Mouse (Mus musculus): Measurements from ENCODE around the gene Prkd2. TPM values are rescaled to one million over a fixed set of nuclear protein-coding genes. Genes with fewer than 3 reads are reported as not detected.
A peak's percentile ranks its signal among the peaks of the same experiment; 100 is the strongest.

The Prkd2 gene
- polyA plus RNA-seq, 1 experiment from 2014 or later = 8.8 TPM

GRCm38 (mm10) chr7:16830449-16830848 lies 12.3 kb upstream of the Prkd2 start:
- H3K27me3 ChIP-seq = no peaks in the 10 kb centered on the region
- no peak for ATAC-seq (ENCODE audit: low FRiP score)

GRCm38 (mm10) chr7:16837916-16838803 lies 4.5 kb upstream of the Prkd2 start:
- H3K27me3 ChIP-seq = no peaks in the 10 kb centered on the region
- H3K4me2 ChIP-seq (replicated peaks) = no peak overlapping the region
- no peak overlapping the region for H3K9ac ChIP-seq
- ATAC-seq (ENCODE audit: low FRiP score) = no peak
- H3K4me3 ChIP-seq = no peak overlapping the region
- peaks cover 73% of the 10 kb centered on the region for H3K36me3 ChIP-seq
- peaks cover 7% of the 10 kb centered on the region for H3K4me1 ChIP-seq
- H3K27ac ChIP-seq = no peak overlapping the region
- H3K9me3 ChIP-seq (replicated peaks) = no peaks in the 10 kb centered on the region
- 94% methylated on average over 18 of the region's 18 CpGs for WGBS

More at GRCm38 (mm10) chr7:16830449-16830848, 12.3 kb upstream of the Prkd2 start:
- Histone ChIP-seq H3K4me2 (replicated peaks) (no peak overlapping the region), H3K9me3 (replicated peaks) (no peaks in the 10 kb centered on the region), H3K36me3 (peaks cover 98% of the 10 kb centered on the region), H3K4me1 (peaks cover 4% of the 10 kb centered on the region; the same call in 1 of the 2 replicates), H3K27ac (no peak overlapping the region), H3K9ac (no peak overlapping the region), H3K4me3 (no peak overlapping the region)
- 86% methylated on average over 9 of the region's 9 CpGs for WGBS

DNA sequence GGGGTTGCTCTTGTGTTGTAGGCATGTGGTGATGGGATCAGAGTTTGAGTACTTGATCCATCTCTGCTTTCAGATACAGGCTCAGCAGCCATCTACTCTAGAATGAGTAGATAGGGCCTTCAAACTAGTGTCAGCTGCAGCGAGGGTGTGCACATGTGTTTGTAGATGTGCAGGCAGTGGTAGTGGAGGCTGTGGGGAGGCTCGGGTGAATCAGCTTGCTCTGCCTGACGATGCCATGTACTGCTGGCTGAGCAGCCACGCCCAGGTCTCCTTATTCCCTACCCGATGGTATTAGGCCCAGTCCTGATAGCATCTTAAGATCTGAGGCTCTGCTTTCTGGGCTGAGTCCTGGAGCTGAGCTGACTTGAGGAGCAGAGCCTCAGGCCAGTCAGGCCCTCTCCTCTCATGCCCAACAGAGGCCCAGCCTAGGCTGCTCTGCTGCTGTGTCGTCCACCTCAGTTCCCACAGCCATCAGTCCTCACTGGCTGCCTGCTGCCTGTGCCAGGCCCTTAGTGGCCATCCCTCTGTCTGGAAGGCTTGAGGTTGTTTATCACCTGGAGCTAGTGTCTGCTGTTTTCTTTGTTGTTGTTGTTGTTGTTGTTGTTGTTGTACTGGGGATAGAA lies 3.8 kb upstream of the Prkd2 start:
- Histone ChIP-seq H3K36me3 (peaks cover 65% of the 10 kb centered on the region), H3K4me2 (replicated peaks) (no peak overlapping the region), H3K4me1 (peaks cover 13% of the 10 kb centered on the region), H3K27ac (no peak overlapping the region), H3K27me3 (no peaks in the 10 kb centered on the region), H3K9ac (no peak overlapping the region), H3K9me3 (replicated peaks) (no peaks in the 10 kb centered on the region), H3K4me3 (no peak overlapping the region)
- 90% methylated on average over 6 of the region's 6 CpGs for WGBS
- ATAC-seq (ENCODE audit: low FRiP score) = no peak

GRCm38 (mm10) chr7:16839427-16840108 lies 3.1 kb upstream of the Prkd2 start:
- no peak overlapping the region for H3K9ac ChIP-seq
- H3K4me3 ChIP-seq = no peak overlapping the region
- H3K4me1 ChIP-seq = peaks cover 20% of the 10 kb centered on the region
- H3K27me3 ChIP-seq = no peaks in the 10 kb centered on the region
- 91% methylated on average over 12 of the region's 12 CpGs for WGBS
- no peak overlapping the region for H3K4me2 ChIP-seq (replicated peaks)
- H3K36me3 ChIP-seq = peaks cover 59% of the 10 kb centered on the region
- no peak for ATAC-seq (ENCODE audit: low FRiP score)
- no peak overlapping the region for H3K27ac ChIP-seq
- H3K9me3 ChIP-seq (replicated peaks) = no peaks in the 10 kb centered on the region

GRCm38 (mm10) chr7:16840109-16840491 lies 2.6 kb upstream of the Prkd2 start:
- H3K27me3 ChIP-seq = no peaks in the 10 kb centered on the region
- H3K36me3 ChIP-seq = peaks cover 53% of the 10 kb centered on the region
- no peak for ATAC-seq (ENCODE audit: low FRiP score)
- 90% methylated on average over 2 of the region's 2 CpGs for WGBS
- no peak overlapping the region for H3K9ac ChIP-seq
- H3K4me3 ChIP-seq = no peak overlapping the region
- peaks cover 23% of the 10 kb centered on the region for H3K4me1 ChIP-seq
- no peak overlapping the region for H3K4me2 ChIP-seq (replicated peaks)
- no peak overlapping the region for H3K27ac ChIP-seq
- no peaks in the 10 kb centered on the region for H3K9me3 ChIP-seq (replicated peaks)

DNA sequence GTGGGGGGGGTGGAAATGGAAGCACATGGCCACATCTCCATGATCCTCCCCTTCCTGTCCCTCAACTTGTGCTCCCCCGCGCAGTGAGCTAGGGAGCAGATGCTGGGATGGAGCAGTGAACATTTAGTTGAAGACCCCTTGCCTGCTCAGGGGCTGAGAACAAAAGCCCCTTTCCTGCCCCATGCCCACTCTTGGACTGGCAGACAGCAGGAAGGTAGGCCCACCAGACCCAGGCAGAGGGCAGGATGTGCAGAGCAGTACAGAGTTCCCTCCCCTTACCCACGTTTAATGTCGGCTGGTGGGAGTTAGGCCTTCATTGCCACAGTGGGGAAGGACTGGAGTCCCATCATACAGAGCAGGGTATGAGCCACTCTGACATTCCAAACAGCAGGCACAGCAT lies 1.6 kb upstream of the Prkd2 start:
- H3K4me2 ChIP-seq (replicated peaks) = no peak overlapping the region
- ATAC-seq (ENCODE audit: low FRiP score) = no peak
- WGBS = 75% methylated on average over 4 of the region's 4 CpGs
- peak overlapping the region; percentile 23; the same call in 1 of the 2 replicates for H3K27ac ChIP-seq
- H3K36me3 ChIP-seq = peaks cover 52% of the 10 kb centered on the region
- peaks cover 31% of the 10 kb centered on the region for H3K4me1 ChIP-seq
- H3K9me3 ChIP-seq (replicated peaks) = no peaks in the 10 kb centered on the region
- H3K4me3 ChIP-seq = no peak overlapping the region
- no peaks in the 10 kb centered on the region for H3K27me3 ChIP-seq
- no peak overlapping the region for H3K9ac ChIP-seq

- peak overlapping the region; percentile 51 for H3K4me3 ChIP-seq
- H3K9ac ChIP-seq = peak overlapping the region; percentile 76
- peaks cover 48% of the 10 kb centered on the region for H3K36me3 ChIP-seq
- no peaks in the 10 kb centered on the region for H3K27me3 ChIP-seq
- peak overlapping the region; percentile 92 for H3K4me2 ChIP-seq (replicated peaks)
- no peaks in the 10 kb centered on the region for H3K9me3 ChIP-seq (replicated peaks)
- H3K4me1 ChIP-seq = peaks cover 31% of the 10 kb centered on the region
- peak overlapping the region; percentile 73 for H3K27ac ChIP-seq
- 42% methylated on average over 11 of the region's 11 CpGs for WGBS
- peak; percentile 2 for ATAC-seq (ENCODE audit: low FRiP score)
Measured at GRCm38 (mm10) chr7:16841561-16842560, 841 bp upstream of the Prkd2 start.

- Histone ChIP-seq H3K27ac (peak overlapping the region; percentile 73), H3K27me3 (no peaks in the 10 kb centered on the region), H3K9me3 (replicated peaks) (no peaks in the 10 kb centered on the region), H3K4me2 (replicated peaks) (peak overlapping the region; percentile 92), H3K9ac (peak overlapping the region; percentile 76), H3K4me1 (peaks cover 31% of the 10 kb centered on the region), H3K4me3 (peak overlapping the region; percentile 51), H3K36me3 (peaks cover 30% of the 10 kb centered on the region)
- WGBS = 2% methylated on average over 33 of the region's 33 CpGs
- ATAC-seq (ENCODE audit: low FRiP score) = 0 out of 2 replicates have a peak, but pooled peaks have one; percentile 17
Measured at GRCm38 (mm10) chr7:16843441-16844171, 904 bp downstream of the Prkd2 start.

DNA sequence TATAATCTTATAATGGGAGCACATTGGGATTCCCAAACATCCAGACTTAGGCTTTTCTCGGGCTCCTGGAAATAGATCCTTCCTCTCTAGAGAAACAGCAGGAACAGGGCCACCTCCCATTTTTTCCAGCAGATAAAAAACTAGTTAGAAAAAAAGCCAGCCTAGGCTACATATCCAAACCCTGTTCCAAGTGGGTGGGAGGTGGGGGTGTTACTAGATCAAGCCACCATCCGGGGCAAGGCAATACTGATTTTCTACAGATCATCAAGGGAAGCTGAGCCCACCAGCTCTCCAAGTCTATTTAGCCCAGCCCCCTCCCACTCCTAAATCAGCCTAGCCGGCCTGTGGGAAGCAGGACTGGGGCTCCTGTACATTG lies 2.0 kb downstream of the Prkd2 start:
- 55% methylated on average over 3 of the region's 3 CpGs for WGBS
- Histone ChIP-seq H3K4me2 (replicated peaks) (peak overlapping the region; percentile 92), H3K9me3 (replicated peaks) (no peaks in the 10 kb centered on the region), H3K27me3 (no peaks in the 10 kb centered on the region), H3K36me3 (peaks cover 27% of the 10 kb centered on the region), H3K4me3 (no peak overlapping the region), H3K27ac (no peak overlapping the region), H3K4me1 (peaks cover 31% of the 10 kb centered on the region), H3K9ac (0 out of 2 replicates have a peak overlapping the region, but pooled peaks have one; percentile 9)
- ATAC-seq (ENCODE audit: low FRiP score) = no peak

DNA sequence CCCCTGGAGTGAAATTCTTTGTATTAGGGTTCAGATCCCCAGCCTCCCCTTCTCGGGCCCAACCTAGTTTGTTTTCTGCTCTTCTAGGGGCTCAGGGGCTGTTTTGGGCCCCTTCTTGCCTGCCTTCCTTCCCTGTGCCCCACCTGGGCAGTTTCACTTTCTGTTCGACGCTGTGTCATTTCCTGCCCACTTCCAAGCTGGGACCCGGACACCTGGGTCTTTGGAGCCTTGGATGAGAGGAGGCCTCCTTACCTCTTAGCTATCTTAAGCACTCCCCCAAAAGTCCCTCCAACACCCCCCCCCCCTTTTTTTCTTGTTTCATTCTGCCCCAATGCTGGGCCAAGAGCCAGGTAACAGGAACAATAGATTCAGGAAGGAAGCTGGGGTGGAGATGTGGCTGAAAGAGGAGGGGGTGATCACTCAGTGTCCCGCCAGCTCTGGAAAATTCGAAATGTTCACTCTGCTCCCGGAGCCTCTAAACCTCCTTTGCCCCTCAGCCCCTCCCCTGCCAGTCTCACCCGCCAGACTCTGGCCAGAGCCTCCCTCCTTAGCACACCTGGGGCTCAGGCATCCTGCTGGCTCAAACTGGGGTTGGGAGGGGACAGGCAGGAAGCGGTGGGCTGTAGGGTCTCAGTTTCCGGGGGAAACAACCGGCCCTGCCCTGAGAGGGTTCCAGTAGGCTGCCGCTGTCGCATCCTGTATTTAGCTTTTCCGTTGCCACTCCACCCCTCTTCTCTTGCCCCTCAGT lies 2.5 kb downstream of the Prkd2 start:
- no peak for ATAC-seq (ENCODE audit: low FRiP score)
- Histone ChIP-seq H3K4me1 (peaks cover 31% of the 10 kb centered on the region), H3K9ac (0 out of 2 replicates have a peak overlapping the region, but pooled peaks have one; percentile 9), H3K9me3 (replicated peaks) (no peaks in the 10 kb centered on the region), H3K27me3 (no peaks in the 10 kb centered on the region), H3K27ac (no peak overlapping the region), H3K4me3 (peak overlapping the region; percentile 0; the same call in 1 of the 2 replicates), H3K36me3 (peaks cover 27% of the 10 kb centered on the region), H3K4me2 (replicated peaks) (peak overlapping the region; percentile 92)
- WGBS = 35% methylated on average over 14 of the region's 14 CpGs
